Mouse (Mus musculus): ENCODE results near the gene Skiv2l. TPM values are rescaled to one million over a fixed set of nuclear protein-coding genes. Genes with fewer than 3 reads are reported as not detected.

The Skiv2l gene
- 61.2 and 64.7 TPM in 2 replicates for polyA plus RNA-seq (2016; fragmentation: Nextera tagmentation; extraction: Ambion mirVana)

GRCm38 (mm10) chr17:34849722-34850516 lies at the start of gene Skiv2l, which contains the start of gene Nelfe:
Skiv2l (minus strand) TSS chr17:34850210.
Nelfe (plus strand) TSS chr17:34850391.
- H3K27ac ChIP-seq = no peak within 1 kb of the TSS
- peaks cover 59% of the 10 kb centered on the region for H3K36me3 ChIP-seq
- peak; percentile 96 for ATAC-seq (ENCODE audit: low FRiP score, low read depth)
- peak within 1 kb of the TSS; percentile 78 for H3K4me3 ChIP-seq
- peak within 1 kb of the TSS; percentile 94 for H3K4me2 ChIP-seq (replicated peaks)
- H3K9me3 ChIP-seq = no peaks in the 10 kb centered on the region
- H3K27me3 ChIP-seq (replicated peaks) = no peaks in the 10 kb centered on the region
- under 1% methylated on average over 65 of the region's 65 CpGs for WGBS
- peaks cover 18% of the 10 kb centered on the region for H3K4me1 ChIP-seq
- H3K9ac ChIP-seq = peak within 1 kb of the TSS; percentile 71

DNA sequence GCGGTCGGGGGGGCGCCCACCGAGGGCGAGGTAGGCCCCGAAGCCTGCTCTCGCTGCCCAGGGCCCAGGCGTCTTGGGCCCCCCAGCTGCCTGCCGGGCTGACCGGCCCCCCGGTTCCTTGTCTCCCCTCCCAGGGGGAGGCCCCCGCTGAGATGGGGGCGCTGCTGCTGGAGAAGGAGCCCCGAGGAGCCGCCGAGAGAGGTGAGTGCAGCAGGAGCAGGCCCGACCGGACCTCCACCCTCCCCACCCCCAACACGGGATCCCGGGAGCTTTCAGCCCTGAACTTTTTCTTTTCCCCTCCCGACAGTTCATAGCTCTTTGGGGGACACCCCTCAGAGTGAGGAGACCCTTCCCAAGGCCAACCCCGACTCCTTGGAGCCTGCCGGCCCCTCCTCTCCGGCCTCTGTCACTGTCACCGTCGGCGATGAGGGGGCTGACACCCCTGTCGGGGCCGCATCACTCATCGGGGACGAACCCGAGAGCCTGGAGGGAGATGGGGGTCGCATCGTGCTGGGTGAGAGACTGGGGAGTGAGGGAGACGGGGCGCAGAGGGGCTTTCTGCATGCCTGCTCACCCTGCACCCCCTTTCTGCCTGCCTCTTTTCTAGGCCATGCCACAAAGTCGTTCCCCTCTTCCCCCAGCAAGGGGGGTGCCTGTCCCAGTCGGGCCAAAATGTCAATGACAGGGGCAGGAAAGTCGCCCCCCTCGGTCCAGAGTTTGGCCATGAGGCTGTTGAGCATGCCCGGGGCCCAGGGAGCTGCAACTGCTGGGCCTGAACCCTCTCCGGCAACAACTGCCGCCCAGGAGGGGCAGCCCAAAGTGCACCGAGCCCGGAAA lies 49.3 kb upstream of the Skiv2l start:
- Histone ChIP-seq H3K4me1 (peaks cover 35% of the 10 kb centered on the region), H3K27me3 (replicated peaks) (no peaks in the 10 kb centered on the region), H3K27ac (peak overlapping the region; percentile 79), H3K9me3 (no peaks in the 10 kb centered on the region), H3K9ac (peak overlapping the region; percentile 89), H3K36me3 (peaks cover 34% of the 10 kb centered on the region), H3K4me3 (peak overlapping the region; percentile 98), H3K4me2 (replicated peaks) (peak overlapping the region; percentile 98)
- 2% methylated on average over 40 of the region's 45 CpGs for WGBS
- no peak; the same call in 1 of the 2 replicates for ATAC-seq (ENCODE audit: low FRiP score, low read depth)

DNA sequence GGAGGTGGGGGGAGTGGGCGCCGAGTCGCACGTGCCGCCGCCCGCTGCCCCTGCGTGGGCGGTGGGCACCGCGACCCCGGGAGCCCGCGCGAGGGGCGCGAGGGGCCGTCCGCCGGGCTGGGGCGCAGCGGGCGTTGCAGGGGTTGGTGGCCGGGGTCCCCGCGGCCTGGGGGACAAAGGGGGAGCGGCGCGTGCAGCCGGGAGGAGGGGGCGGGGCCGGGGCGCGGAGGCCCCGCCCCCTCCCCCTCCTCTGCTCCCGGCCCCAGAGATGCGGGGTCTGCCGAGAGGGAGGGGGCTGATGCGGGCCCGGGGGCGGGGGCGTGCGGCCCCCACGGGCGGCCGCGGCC lies 48.7 kb upstream of the Skiv2l start:
- ATAC-seq (ENCODE audit: low FRiP score, low read depth) = no peak; the same call in 1 of the 2 replicates
- H3K4me1 ChIP-seq = peaks cover 37% of the 10 kb centered on the region
- H3K4me3 ChIP-seq = peak overlapping the region; percentile 98
- H3K27ac ChIP-seq = peak overlapping the region; percentile 79
- H3K36me3 ChIP-seq = peaks cover 28% of the 10 kb centered on the region
- H3K4me2 ChIP-seq (replicated peaks) = peak overlapping the region; percentile 98
- H3K9ac ChIP-seq = peak overlapping the region; percentile 89
- no peaks in the 10 kb centered on the region for H3K27me3 ChIP-seq (replicated peaks)
- 0% methylated on average over 27 of the region's 47 CpGs for WGBS
- H3K9me3 ChIP-seq = no peaks in the 10 kb centered on the region

- Histone ChIP-seq H3K36me3 (peaks cover 23% of the 10 kb centered on the region), H3K9ac (peak within 1 kb of the TSS; percentile 89), H3K4me2 (replicated peaks) (peak within 1 kb of the TSS; percentile 98), H3K4me3 (peak within 1 kb of the TSS; percentile 98), H3K27me3 (replicated peaks) (no peaks in the 10 kb centered on the region), H3K4me1 (peaks cover 41% of the 10 kb centered on the region), H3K9me3 (no peaks in the 10 kb centered on the region), H3K27ac (peak within 1 kb of the TSS; percentile 79)
- 1% methylated on average over 41 of the region's 44 CpGs for WGBS
- ATAC-seq (ENCODE audit: low FRiP score, low read depth) = 0 out of 2 replicates have a peak, but pooled peaks have one; percentile 11
Observed at GRCm38 (mm10) chr17:34898160-34898586, 48.2 kb upstream of the Skiv2l start, which contains the start of the genes C2 and Ehmt2. C2 (minus strand) TSS chr17:34898265. Ehmt2 (plus strand) TSS chr17:34898469.

- ATAC-seq (ENCODE audit: low FRiP score, low read depth) = no peak
- Histone ChIP-seq H3K9me3 (no peaks in the 10 kb centered on the region), H3K9ac (peak overlapping the region; percentile 89), H3K27ac (peak overlapping the region; percentile 79; the same call in 1 of the 2 replicates), H3K27me3 (replicated peaks) (no peaks in the 10 kb centered on the region), H3K4me3 (peak overlapping the region; percentile 98), H3K36me3 (peaks cover 17% of the 10 kb centered on the region), H3K4me1 (peaks cover 41% of the 10 kb centered on the region), H3K4me2 (replicated peaks) (peak overlapping the region; percentile 98)
- WGBS = 22% methylated on average over 10 of the region's 10 CpGs
Observed at GRCm38 (mm10) chr17:34897373-34898159, 47.6 kb upstream of the Skiv2l start.

DNA sequence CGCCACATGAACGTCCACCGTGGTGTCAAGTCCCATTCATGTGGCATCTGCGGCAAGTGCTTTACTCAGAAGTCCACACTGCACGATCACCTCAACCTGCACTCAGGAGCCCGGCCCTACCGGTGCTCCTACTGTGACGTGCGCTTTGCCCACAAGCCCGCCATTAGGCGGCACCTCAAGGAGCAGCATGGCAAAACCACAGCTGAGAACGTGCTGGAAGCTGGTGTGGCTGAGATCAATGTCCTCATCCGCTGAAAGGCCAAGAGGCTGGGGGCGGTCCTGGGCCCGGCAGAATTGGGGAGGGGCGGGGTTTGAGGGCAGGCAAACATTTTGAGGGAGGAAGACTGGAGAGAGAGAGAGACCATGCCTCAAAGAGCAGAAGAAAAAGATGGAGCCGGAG lies 46.4 kb upstream of the Skiv2l start:
- H3K9me3 ChIP-seq = no peaks in the 10 kb centered on the region
- 0 out of 2 replicates have a peak overlapping the region, but pooled peaks have one; percentile 5 for H3K4me3 ChIP-seq
- H3K27ac ChIP-seq = no peak overlapping the region
- H3K27me3 ChIP-seq (replicated peaks) = no peaks in the 10 kb centered on the region
- H3K36me3 ChIP-seq = peaks cover 12% of the 10 kb centered on the region
- 89% methylated on average over 17 of the region's 17 CpGs for WGBS
- no peak overlapping the region for H3K9ac ChIP-seq
- peak overlapping the region; percentile 98 for H3K4me2 ChIP-seq (replicated peaks)
- ATAC-seq (ENCODE audit: low FRiP score, low read depth) = no peak
- peaks cover 41% of the 10 kb centered on the region for H3K4me1 ChIP-seq

DNA sequence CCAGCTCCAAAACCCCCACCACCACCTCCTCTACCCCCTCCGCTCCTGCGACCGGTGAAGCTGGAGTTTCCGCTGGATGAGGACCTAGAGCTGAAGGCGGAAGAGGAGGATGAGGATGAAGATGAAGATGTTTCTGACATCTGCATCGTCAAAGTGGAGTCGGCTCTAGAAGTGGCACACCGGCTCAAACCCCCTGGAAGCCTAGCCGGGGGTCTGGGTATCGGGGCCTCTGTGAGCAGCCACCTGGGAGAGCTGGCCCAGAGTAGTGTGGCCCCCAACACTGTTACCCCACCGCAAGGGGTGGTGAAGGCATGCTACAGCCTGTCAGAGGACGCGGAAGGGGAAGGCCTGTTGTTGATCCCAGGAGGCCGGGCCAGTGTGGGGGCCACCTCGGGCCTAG lies 45.7 kb upstream of the Skiv2l start:
- no peak overlapping the region for H3K27ac ChIP-seq
- H3K9ac ChIP-seq = peak overlapping the region; percentile 95
- no peak for ATAC-seq (ENCODE audit: low FRiP score, low read depth)
- WGBS = 96% methylated on average over 15 of the region's 15 CpGs
- peaks cover 8% of the 10 kb centered on the region; the same call in 1 of the 2 replicates for H3K36me3 ChIP-seq
- no peaks in the 10 kb centered on the region for H3K9me3 ChIP-seq
- peak overlapping the region; percentile 88 for H3K4me3 ChIP-seq
- peak overlapping the region; percentile 98 for H3K4me2 ChIP-seq (replicated peaks)
- no peaks in the 10 kb centered on the region for H3K27me3 ChIP-seq (replicated peaks)
- H3K4me1 ChIP-seq = peaks cover 41% of the 10 kb centered on the region

DNA sequence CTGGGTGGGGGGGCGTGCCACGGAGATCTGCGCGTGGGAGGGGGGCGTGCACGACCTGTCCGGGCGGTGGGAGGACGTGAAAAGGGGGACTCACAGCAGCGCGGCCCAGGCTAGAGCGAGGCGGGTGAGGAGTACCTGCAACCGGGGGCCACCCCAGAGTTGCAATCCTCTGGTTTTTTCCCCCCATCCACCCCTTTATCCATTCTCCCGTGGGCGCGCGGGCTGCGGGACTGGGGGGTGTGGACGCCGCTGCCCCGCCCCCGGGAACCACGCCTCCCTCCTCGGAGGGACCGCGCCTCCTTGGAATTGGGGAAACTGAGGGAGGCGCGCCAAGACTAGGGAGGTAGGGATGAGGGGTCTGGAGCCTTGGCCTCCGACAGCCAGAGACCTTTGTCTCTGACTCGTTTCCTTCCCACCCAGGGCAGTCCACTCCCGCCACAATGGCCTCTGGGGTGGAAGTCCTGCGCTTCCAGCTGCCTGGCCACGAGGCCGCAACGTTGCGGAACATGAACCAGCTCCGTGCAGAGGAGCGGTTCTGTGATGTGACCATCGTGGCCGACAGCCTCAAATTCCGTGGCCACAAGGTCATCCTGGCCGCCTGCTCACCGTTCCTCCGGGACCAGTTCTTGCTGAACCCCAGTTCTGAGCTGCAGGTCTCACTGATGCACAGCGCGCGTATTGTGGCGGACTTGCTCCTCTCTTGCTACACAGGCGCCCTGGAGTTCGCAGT lies 45.0 kb upstream of the Skiv2l start:
- 6% methylated on average over 51 of the region's 51 CpGs for WGBS
- Histone ChIP-seq H3K4me3 (peak overlapping the region; percentile 88), H3K9ac (peak overlapping the region; percentile 95), H3K4me1 (peaks cover 41% of the 10 kb centered on the region), H3K9me3 (no peaks in the 10 kb centered on the region), H3K27ac (peak overlapping the region; percentile 84), H3K27me3 (replicated peaks) (no peaks in the 10 kb centered on the region), H3K4me2 (replicated peaks) (peak overlapping the region; percentile 98), H3K36me3 (peaks cover 8% of the 10 kb centered on the region; the same call in 1 of the 2 replicates)
- ATAC-seq (ENCODE audit: low FRiP score, low read depth) = peak; percentile 34; the same call in 1 of the 2 replicates

DNA sequence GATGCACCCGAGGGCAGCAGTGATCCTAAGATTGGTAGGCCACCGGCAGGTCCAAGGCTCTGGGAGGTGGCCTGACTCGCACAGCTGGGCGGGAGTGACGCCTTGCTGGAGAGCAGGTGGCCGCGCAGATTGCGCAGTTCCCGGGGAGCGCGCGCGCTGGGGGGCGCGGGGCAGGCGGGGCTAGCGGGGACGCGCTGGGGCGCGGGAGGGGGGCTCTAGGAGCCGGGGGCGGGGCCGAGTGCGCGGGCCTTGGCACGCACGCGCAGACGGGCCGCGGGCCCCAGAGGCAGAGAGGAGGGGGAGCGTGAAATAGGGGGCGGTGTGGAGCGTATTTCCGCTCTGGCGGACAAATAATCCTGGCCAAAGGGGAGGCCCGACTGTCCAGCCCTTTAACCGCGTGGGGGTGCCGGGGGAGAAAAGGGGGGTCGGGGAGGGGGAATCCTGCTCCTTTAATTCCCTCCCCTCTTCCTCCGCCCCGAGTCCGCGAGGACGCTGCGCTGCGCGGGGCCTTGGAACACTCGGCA lies 44.1 kb upstream of the Skiv2l start:
- H3K4me1 ChIP-seq = peaks cover 37% of the 10 kb centered on the region
- peak overlapping the region; percentile 84 for H3K27ac ChIP-seq
- H3K27me3 ChIP-seq (replicated peaks) = no peaks in the 10 kb centered on the region
- peak overlapping the region; percentile 88 for H3K4me3 ChIP-seq
- peak overlapping the region; percentile 95 for H3K9ac ChIP-seq
- H3K4me2 ChIP-seq (replicated peaks) = peak overlapping the region; percentile 98
- no peaks in the 10 kb centered on the region for H3K9me3 ChIP-seq
- under 1% methylated on average over 42 of the region's 51 CpGs for WGBS
- peak; percentile 85 for ATAC-seq (ENCODE audit: low FRiP score, low read depth)
- peaks cover 8% of the 10 kb centered on the region; the same call in 1 of the 2 replicates for H3K36me3 ChIP-seq

DNA sequence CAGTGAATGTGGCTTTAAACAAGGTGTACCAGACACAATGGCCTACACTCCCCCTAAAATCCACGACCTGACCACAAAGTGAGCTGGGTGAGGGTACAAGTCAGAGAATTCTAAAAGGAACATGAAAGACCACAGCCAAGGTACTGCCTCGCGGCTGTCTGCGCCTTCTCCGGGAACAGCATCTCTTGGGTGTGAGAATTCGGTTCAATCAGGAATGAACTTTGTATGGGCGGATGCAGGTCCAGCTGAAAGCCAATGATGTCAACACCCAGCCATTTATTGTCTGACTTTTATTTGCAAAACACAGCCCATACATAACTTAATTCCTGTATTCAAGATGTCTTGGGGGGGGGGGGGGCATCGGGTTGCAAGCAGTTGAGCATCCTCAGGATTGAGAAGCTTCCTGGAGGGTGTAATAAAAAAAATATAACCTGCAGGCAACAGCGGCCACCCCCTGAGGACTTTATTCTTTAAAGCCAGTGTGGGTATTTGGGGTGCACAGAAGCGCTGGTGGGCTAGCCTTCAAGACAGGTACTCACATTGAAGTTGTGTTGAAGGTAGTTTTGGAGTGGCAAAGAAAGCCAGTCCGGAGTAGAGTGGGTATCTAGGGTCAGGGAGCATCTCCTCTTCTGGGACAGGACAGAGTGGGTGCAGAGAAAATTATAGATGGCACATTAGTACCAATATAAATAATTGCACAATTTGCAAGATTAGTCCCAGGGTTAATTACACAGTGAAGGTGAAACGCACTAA lies 43.2 kb upstream of the Skiv2l start:
- 0 out of 2 replicates have a peak overlapping the region, but pooled peaks have one; percentile 1 for H3K27ac ChIP-seq
- H3K27me3 ChIP-seq (replicated peaks) = no peaks in the 10 kb centered on the region
- H3K4me2 ChIP-seq (replicated peaks) = peak overlapping the region; percentile 98
- peaks cover 8% of the 10 kb centered on the region; the same call in 1 of the 2 replicates for H3K36me3 ChIP-seq
- H3K9ac ChIP-seq = 0 out of 2 replicates have a peak overlapping the region, but pooled peaks have one; percentile 95
- no peak for ATAC-seq (ENCODE audit: low FRiP score, low read depth)
- WGBS = 65% methylated on average over 12 of the region's 12 CpGs
- no peak overlapping the region for H3K4me3 ChIP-seq
- H3K9me3 ChIP-seq = no peaks in the 10 kb centered on the region
- H3K4me1 ChIP-seq = peaks cover 37% of the 10 kb centered on the region
